Mouse (Mus musculus) lung, embryonic 14.5 days (tissue): ENCODE measurements around the gene Atf6b. TPM values are rescaled to one million over a fixed set of nuclear protein-coding genes. Genes with fewer than 3 reads are reported as not detected.

Source experiments
- ATAC-seq: fragments of 200-750 bp; cut with Nextera tagmentation; 2 replicates; pipeline ENCODE4 v1.8.0; 2017; ENCODE audit warnings: mild to moderate bottlenecking, moderate TSS enrichment, moderate library complexity; ENCODE audit not compliant: insufficient read depth
- DNase-seq: peaks from one replicate; pipeline ENCODE4 v3.0.0-alpha.2; 2015
- H3K27ac ChIP-seq: fragments of 300-500 bp; sonication (generic); 2 replicates; pipeline ENCODE4 v1.5.1; 2014; ENCODE audit warnings: low read depth, mild to moderate bottlenecking, moderate library complexity
- H3K27me3 ChIP-seq: fragments of 300-500 bp; sonication (generic); 2 replicates; pipeline ENCODE4 v1.6.1; 2014; ENCODE audit warnings: low read length, control low read depth; ENCODE audit not compliant: insufficient read depth
- H3K36me3 ChIP-seq: fragments of 300-500 bp; sonication (generic); 2 replicates; pipeline ENCODE4 v1.6.1; 2014; ENCODE audit warnings: control low read depth; ENCODE audit not compliant: insufficient read depth
- H3K4me1 ChIP-seq: fragments of 300-500 bp; sonication (generic); 2 replicates; pipeline ENCODE4 v1.6.1; 2014; ENCODE audit warnings: antibody characterized with exemption, control low read depth; ENCODE audit not compliant: insufficient read depth
- H3K4me2 ChIP-seq: fragments of 300-500 bp; sonication (generic); 2 replicates; pipeline ENCODE4 v1.6.1; 2014; ENCODE audit warnings: mild to moderate bottlenecking
- H3K4me3 ChIP-seq: fragments of 300-500 bp; sonication (generic); 2 replicates; pipeline ENCODE4 v1.5.1; 2014; ENCODE audit warnings: low read depth, low read length
- H3K9ac ChIP-seq: fragments of 300-500 bp; sonication (generic); 2 replicates; pipeline ENCODE4 v1.6.1; 2014
- H3K9me3 ChIP-seq: fragments of 300-500 bp; sonication (generic); 2 replicates; pipeline ENCODE4 v1.6.1; 2016; ENCODE audit warnings: low read depth, low read length, control low read depth
- CTCF ChIP-seq: IDR thresholded peaks from 2 replicates; pipeline ENCODE4 v1.5.1; 2016; ENCODE audit warnings: antibody characterized with exemption, low read depth
- WGBS: fragments of 180-500 bp; shearing (Covaris S2); extraction: QIAGEN DNeasy Blood & Tissue Kit; methylation state at CpG from one replicate; pipeline ENCODE4 v1.1.7; 2014; 5-methylcytosine and 5-hydroxymethylcytosine counted together
- polyA plus RNA-seq: library from polyadenylated mRNA; unstranded; fragments of >200 nt; fragmentation: Nextera tagmentation; extraction: Ambion mirVana; gene quantifications from 2 replicates; pipeline ENCODE4 v1.2.1, GENCODE M21; 2014

Gene Atf6b
- polyA plus RNA-seq, 1 experiment from 2014 or later = 74.8 TPM

- H3K9ac ChIP-seq = no peak overlapping the region
- TF ChIP-seq CTCF = no peak
- ATAC-seq (no peak), DNase-seq (no peak)
- H3K36me3 ChIP-seq = no peaks in the 10 kb centered on the region
- 63% methylated on average over 7 of the region's 7 CpGs for WGBS
- H3K4me3 ChIP-seq = no peak overlapping the region
- H3K4me1 ChIP-seq = no peaks in the 10 kb centered on the region; the same call in 1 of the 2 replicates
- H3K27ac ChIP-seq = no peak overlapping the region
- H3K4me2 ChIP-seq = no peak overlapping the region
- H3K27me3 ChIP-seq = peaks cover 14% of the 10 kb centered on the region
- H3K9me3 ChIP-seq = no peaks in the 10 kb centered on the region
Measured at GRCm38 (mm10) chr17:34664472-34664871, 17.5 kb downstream of the Atf6b start.

GRCm38 (mm10) chr17:34670235-34670634 is 23.3 kb downstream of the Atf6b start, which contains the start of gene Tnxb:
Gene Tnxb, plus strand, starts transcription at chr17:34670535.
- no peak within 1 kb of the TSS for H3K9ac ChIP-seq
- peak within 1 kb of the TSS; percentile 33 for H3K4me3 ChIP-seq
- WGBS = 52% methylated on average over 7 of the region's 7 CpGs
- H3K9me3 ChIP-seq = no peaks in the 10 kb centered on the region
- ATAC-seq (no peak), DNase-seq (no peak)
- H3K4me1 ChIP-seq = no peaks in the 10 kb centered on the region
- peaks cover 55% of the 10 kb centered on the region for H3K27me3 ChIP-seq
- H3K4me2 ChIP-seq = peak within 1 kb of the TSS; percentile 64
- no peak within 1 kb of the TSS for H3K27ac ChIP-seq
- H3K36me3 ChIP-seq = no peaks in the 10 kb centered on the region
- TF ChIP-seq CTCF = no peak

GRCm38 (mm10) chr17:34671151-34672066 is 24.5 kb downstream of the Atf6b start:
- Histone ChIP-seq H3K27me3 (peaks cover 59% of the 10 kb centered on the region), H3K36me3 (no peaks in the 10 kb centered on the region)
- peak; percentile 54 for DNase-seq

DNA sequence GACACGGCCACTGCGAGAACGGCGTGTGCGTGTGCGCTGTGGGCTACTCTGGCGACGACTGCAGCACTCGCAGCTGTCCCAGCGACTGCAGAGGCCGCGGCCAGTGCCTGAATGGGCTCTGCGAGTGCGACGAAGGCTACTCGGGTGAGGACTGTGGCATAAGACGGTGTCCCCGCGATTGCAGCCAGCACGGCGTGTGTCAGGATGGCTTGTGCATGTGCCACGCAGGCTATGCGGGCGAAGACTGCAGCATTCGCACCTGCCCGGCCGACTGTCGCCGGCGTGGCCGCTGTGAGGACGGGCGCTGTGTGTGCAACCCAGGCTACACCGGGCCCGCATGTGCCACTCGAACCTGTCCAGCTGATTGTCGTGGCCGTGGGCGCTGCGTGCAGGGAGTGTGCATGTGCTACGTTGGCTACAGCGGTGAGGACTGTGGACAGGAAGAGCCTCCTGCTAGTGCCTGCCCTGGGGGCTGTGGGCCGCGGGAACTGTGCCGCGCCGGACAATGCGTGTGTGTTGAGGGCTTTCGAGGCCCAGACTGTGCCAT is 25.4 kb downstream of the Atf6b start:
- no peak overlapping the region for H3K9ac ChIP-seq
- no peak overlapping the region for H3K27ac ChIP-seq
- H3K9me3 ChIP-seq = no peaks in the 10 kb centered on the region
- no peaks in the 10 kb centered on the region for H3K36me3 ChIP-seq
- no peaks in the 10 kb centered on the region; the same call in 1 of the 2 replicates for H3K4me1 ChIP-seq
- H3K4me2 ChIP-seq = peak overlapping the region; percentile 64
- WGBS = 29% methylated on average over 49 of the region's 49 CpGs
- H3K27me3 ChIP-seq = peaks cover 61% of the 10 kb centered on the region
- no peak for TF ChIP-seq CTCF
- DNase-seq (no peak), ATAC-seq (no peak)
- H3K4me3 ChIP-seq = peak overlapping the region; percentile 33

More at GRCm38 (mm10) chr17:34671151-34672066, 24.5 kb downstream of the Atf6b start:
- Histone ChIP-seq H3K4me2 (peak overlapping the region; percentile 64), H3K27ac (no peak overlapping the region), H3K4me1 (no peaks in the 10 kb centered on the region; the same call in 1 of the 2 replicates), H3K9ac (no peak overlapping the region; the same call in 1 of the 2 replicates), H3K4me3 (peak overlapping the region; percentile 33), H3K9me3 (no peaks in the 10 kb centered on the region)
- peak; percentile 55 for TF ChIP-seq CTCF
- ATAC-seq = peak; percentile 26; the same call in 1 of the 2 replicates
- 7% methylated on average over 93 of the region's 93 CpGs for WGBS

DNA sequence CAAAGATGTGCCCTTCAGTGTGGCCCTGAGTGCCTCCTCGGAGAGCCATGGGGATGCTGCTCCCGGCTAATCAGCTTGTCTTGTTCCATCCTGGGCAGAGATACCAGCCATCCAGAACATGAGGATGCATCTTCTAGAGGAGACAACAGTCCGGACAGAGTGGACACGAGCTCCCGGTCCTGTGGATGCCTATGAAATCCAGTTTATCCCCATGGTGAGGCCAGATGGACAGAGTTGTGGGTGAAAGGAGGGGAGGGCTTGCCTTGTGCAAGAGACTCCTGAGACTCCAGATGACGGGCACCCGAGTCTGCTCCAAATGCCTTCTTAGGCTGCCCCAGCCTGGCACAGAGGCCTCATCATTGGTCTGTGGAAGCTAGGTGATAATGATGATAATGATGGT is 26.2 kb downstream of the Atf6b start:
- H3K4me3 ChIP-seq = no peak overlapping the region
- H3K27me3 ChIP-seq = peaks cover 60% of the 10 kb centered on the region
- no peak overlapping the region for H3K27ac ChIP-seq
- H3K4me1 ChIP-seq = no peaks in the 10 kb centered on the region; the same call in 1 of the 2 replicates
- no peak for TF ChIP-seq CTCF
- ATAC-seq (no peak), DNase-seq (no peak)
- H3K9me3 ChIP-seq = no peaks in the 10 kb centered on the region
- 84% methylated on average over 7 of the region's 7 CpGs for whole genome bisulfite sequencing
- H3K9ac ChIP-seq = no peak overlapping the region
- no peaks in the 10 kb centered on the region for H3K36me3 ChIP-seq
- no peak overlapping the region for H3K4me2 ChIP-seq

GRCm38 (mm10) chr17:34674524-34675204 is 27.7 kb downstream of the Atf6b start:
- H3K4me2 ChIP-seq = no peak overlapping the region
- WGBS = 39% methylated on average over 11 of the region's 11 CpGs
- H3K4me3 ChIP-seq = no peak overlapping the region
- no peak overlapping the region for H3K9ac ChIP-seq
- no peaks in the 10 kb centered on the region for H3K36me3 ChIP-seq
- ATAC-seq (no peak), DNase-seq (no peak)
- no peaks in the 10 kb centered on the region for H3K9me3 ChIP-seq
- H3K4me1 ChIP-seq = no peaks in the 10 kb centered on the region; the same call in 1 of the 2 replicates
- TF ChIP-seq CTCF = no peak
- no peak overlapping the region for H3K27ac ChIP-seq
- H3K27me3 ChIP-seq = peaks cover 63% of the 10 kb centered on the region
